Mouse (Mus musculus) MEL (cell line): ENCODE data around the gene Srrm3. TPM values are rescaled to one million over a fixed set of nuclear protein-coding genes. Genes with fewer than 3 reads are reported as not detected.

Source experiments
- DNase-seq: peaks from one replicate; pipeline ENCODE4 v3.0.0; 2011; ENCODE audit warnings: low read depth, low spot score
- H3K27ac ChIP-seq: 2 replicates; pipeline ENCODE4 v1.5.1; 2012; ENCODE audit warnings: low read depth, mild to moderate bottlenecking, control low read depth, low read length, moderate library complexity; ENCODE audit not compliant: control insufficient read depth
- H3K27me3 ChIP-seq, 2 experiments: fragments of 150-350 bp in 1 of 2; sonication (generic) in 1 of 2; 2 replicates each; pipeline ENCODE4 v1.6.1; 2012; ENCODE audit warnings: low read length in 2 of 2, mild to moderate bottlenecking in 2 of 2, improper control_type of control experiment in 1 of 2, moderate library complexity in 1 of 2; ENCODE audit not compliant: insufficient read depth in 2 of 2, control insufficient read depth in 1 of 2
- H3K36me3 ChIP-seq, 2 experiments: 2 replicates each; pipeline ENCODE4 v1.6.1; 2012 to 2014; ENCODE audit warnings: low read length in 2 of 2, improper control_type of control experiment in 1 of 2, inconsistent platforms in 1 of 2, mild to moderate bottlenecking in 1 of 2; ENCODE audit not compliant: insufficient read depth in 2 of 2, control insufficient read depth in 1 of 2
- H3K4me1 ChIP-seq, 2 experiments: fragments of 150-350 bp in 1 of 2; sonication (generic) in 1 of 2; 2 replicates each; pipeline ENCODE4 v1.6.1; 2012; ENCODE audit warnings: low read length in 2 of 2, improper control_type of control experiment in 1 of 2, mild to moderate bottlenecking in 1 of 2; ENCODE audit not compliant: insufficient read depth in 2 of 2, control insufficient read depth in 1 of 2
- H3K4me3 ChIP-seq, 2 experiments: fragments of 150-350 bp in 1 of 2; sonication (generic) in 1 of 2; 2 replicates each; pipeline ENCODE4 v1.5.1; 2012; ENCODE audit warnings: low read depth in 2 of 2, low read length in 2 of 2, mild to moderate bottlenecking in 2 of 2, moderate library complexity in 2 of 2, control low read depth in 1 of 2, improper control_type of control experiment in 1 of 2; ENCODE audit not compliant: control insufficient read depth in 1 of 2, insufficient read depth in 1 of 2
- H3K79me2 ChIP-seq: 2 replicates; pipeline ENCODE4 v1.6.1; 2012; ENCODE audit warnings: mild to moderate bottlenecking, low read length, moderate library complexity; ENCODE audit not compliant: control insufficient read depth, poor library complexity, insufficient read depth
- H3K9ac ChIP-seq: 2 replicates; pipeline ENCODE4 v1.6.1; 2012; ENCODE audit warnings: low read depth, mild to moderate bottlenecking, control low read depth, low read length, moderate library complexity; ENCODE audit not compliant: control insufficient read depth, poor library complexity, severe bottlenecking
- H3K9me3 ChIP-seq: fragments of 150-350 bp; sonication (generic); replicated peaks from 2 replicates; pipeline ENCODE4 v1.6.1; 2012; ENCODE audit warnings: mild to moderate bottlenecking, low read length, improper control_type of control experiment, moderate library complexity; ENCODE audit not compliant: insufficient read depth
- CHD1 ChIP-seq: IDR thresholded peaks from 2 replicates; pipeline ENCODE4 v1.6.1; 2012; ENCODE audit warnings: low read depth, mild to moderate bottlenecking, inconsistent platforms, low read length, improper control_type of control experiment
- CHD2 ChIP-seq: IDR thresholded peaks from 2 replicates; pipeline ENCODE4 v1.6.1; 2011; ENCODE audit warnings: low read length, improper control_type of control experiment
- CTCF ChIP-seq, 3 experiments: IDR thresholded peaks in 2 of 3; conservative IDR thresholded peaks in 1 of 3; 2 replicates each; pipeline ENCODE4 v1.5.1; 2011 to 2012; ENCODE audit warnings: low read length in 3 of 3, low read depth in 2 of 3, mild to moderate bottlenecking in 2 of 3, improper control_type of control experiment in 1 of 3, inconsistent platforms in 1 of 3, mixed read lengths in 1 of 3, moderate library complexity in 1 of 3; ENCODE audit not compliant: control insufficient read depth in 1 of 3, insufficient read depth in 1 of 3, poor library complexity in 1 of 3, severe bottlenecking in 1 of 3
- EP300 ChIP-seq, 2 experiments: IDR thresholded peaks; 2 replicates each; pipeline ENCODE4 v1.6.1; 2011; ENCODE audit warnings: improper control_type of control experiment in 2 of 2, low read length in 2 of 2, low read depth in 1 of 2, mild to moderate bottlenecking in 1 of 2
- GABPA ChIP-seq: IDR thresholded peaks from 2 replicates; pipeline ENCODE4 v1.6.1; 2012; ENCODE audit warnings: low read depth, mild to moderate bottlenecking, inconsistent platforms, low read length, improper control_type of control experiment, moderate library complexity
- GATA1 ChIP-seq: IDR thresholded peaks from 2 replicates; pipeline ENCODE4 v1.6.1; 2011; ENCODE audit warnings: low read depth, low read length, improper control_type of control experiment
- HCFC1 ChIP-seq: IDR thresholded peaks from 2 replicates; pipeline ENCODE4 v1.6.1; 2012; ENCODE audit warnings: low read depth, mild to moderate bottlenecking, inconsistent platforms, low read length, improper control_type of control experiment, moderate library complexity
- MAFK ChIP-seq: IDR thresholded peaks from 2 replicates; pipeline ENCODE4 v1.6.1; 2011; ENCODE audit warnings: low read depth, mild to moderate bottlenecking, low read length, improper control_type of control experiment, borderline replicate concordance
- MAX ChIP-seq: IDR thresholded peaks from 2 replicates; pipeline ENCODE4 v1.6.1; 2011; ENCODE audit warnings: low read length, improper control_type of control experiment
- MXI1 ChIP-seq: IDR thresholded peaks from 2 replicates; pipeline ENCODE4 v1.6.1; 2011; ENCODE audit warnings: mild to moderate bottlenecking, low read depth, low read length, improper control_type of control experiment
- MYB ChIP-seq: IDR thresholded peaks from 2 replicates; pipeline ENCODE4 v1.6.1; 2011; ENCODE audit warnings: mild to moderate bottlenecking, low read depth, low read length, improper control_type of control experiment
- NRF1 ChIP-seq: IDR thresholded peaks from 2 replicates; pipeline ENCODE4 v1.6.1; 2014; ENCODE audit warnings: low read depth, mild to moderate bottlenecking, inconsistent platforms, low read length, improper control_type of control experiment, moderate library complexity; ENCODE audit not compliant: poor library complexity, insufficient read depth, severe bottlenecking
- POLR2A ChIP-seq, 2 experiments: IDR thresholded peaks; 2 replicates each; pipeline ENCODE4 v1.6.1; 2011 to 2012; ENCODE audit warnings: low read length in 2 of 2, mild to moderate bottlenecking in 2 of 2, control low read depth in 1 of 2, improper control_type of control experiment in 1 of 2, low read depth in 1 of 2, moderate library complexity in 1 of 2; ENCODE audit not compliant: control insufficient read depth in 1 of 2, insufficient read depth in 1 of 2, poor library complexity in 1 of 2
- TBP ChIP-seq: IDR thresholded peaks from 2 replicates; pipeline ENCODE4 v1.8.0; 2011; ENCODE audit warnings: low read depth, low read length, improper control_type of control experiment
- TCF12 ChIP-seq: IDR thresholded peaks from 2 replicates; pipeline ENCODE4 v1.6.1; 2014; ENCODE audit warnings: low read depth, mild to moderate bottlenecking, inconsistent platforms, low read length, improper control_type of control experiment, moderate library complexity
- UBTF ChIP-seq: IDR thresholded peaks from 2 replicates; pipeline ENCODE4 v1.6.1; 2012; ENCODE audit warnings: low read depth, mild to moderate bottlenecking, inconsistent platforms, low read length, improper control_type of control experiment, moderate library complexity, borderline replicate concordance; ENCODE audit not compliant: insufficient read depth
- USF1 ChIP-seq: IDR thresholded peaks from 2 replicates; pipeline ENCODE4 v1.6.1; 2014; ENCODE audit warnings: low read depth, mild to moderate bottlenecking, inconsistent platforms, low read length, improper control_type of control experiment, moderate library complexity
- ZC3H11A ChIP-seq: IDR thresholded peaks from 2 replicates; pipeline ENCODE4 v1.6.1; 2012; ENCODE audit warnings: low read depth, mild to moderate bottlenecking, inconsistent platforms, low read length, improper control_type of control experiment
- ZMIZ1 ChIP-seq: IDR thresholded peaks from 2 replicates; pipeline ENCODE4 v1.6.1; 2012; ENCODE audit warnings: low read depth, mild to moderate bottlenecking, inconsistent platforms, low read length, improper control_type of control experiment, moderate library complexity
- ZNF384 ChIP-seq: IDR thresholded peaks from 2 replicates; pipeline ENCODE4 v1.6.1; 2012; ENCODE audit warnings: low read depth, mild to moderate bottlenecking, inconsistent platforms, low read length, improper control_type of control experiment
- polyA plus RNA-seq, 2 experiments: library from polyadenylated mRNA; stranded (reverse) in 1 of 2; unstranded in 1 of 2; fragments of >175 nt in 1 of 2; fragments of >200 nt in 1 of 2; gene quantifications; 2 replicates each; pipeline versions ENCODE4 v1.2.1 to v1.2.4; 2012; ENCODE audit warnings: low replicate concordance in 2 of 2, low read depth in 1 of 2; ENCODE audit not compliant: insufficient read length in 2 of 2, insufficient read depth in 1 of 2, missing spikeins in 1 of 2
- total RNA-seq: library from RNA; depleted of rRNA; stranded (reverse); fragments of 300-350 nt; gene quantifications from 2 replicates; pipeline ENCODE4 v1.2.3, GENCODE M21; 2012

The Srrm3 gene
- total and polyA plus RNA-seq, 3 experiments: not detected

- Histone ChIP-seq H3K79me2 (peaks cover 7% of the 10 kb centered on the region), H3K9me3 (no peaks in the 10 kb centered on the region), H3K4me3 (no peak overlapping the region), H3K27ac (no peak overlapping the region), H3K4me1 (no peaks in the 10 kb centered on the region), H3K27me3 (no peaks in the 10 kb centered on the region), H3K9ac (no peak overlapping the region), H3K36me3 (peaks cover 0 to 11% of the 10 kb centered on the region in 2 experiments; a peak in 2 of 4 replicates)
- TF ChIP-seq UBTF (no peak), EP300 (IDR thresholded peaks at IDR 0.05; ENCODE audit: low read depth in 1 of 2, low read length in 2 of 2) (no peak), CHD2 (no peak), POLR2A (IDR thresholded peaks at IDR 0.05; ENCODE audit: control insufficient read depth in 1 of 2, insufficient read depth in 1 of 2, low read depth in 1 of 2, low read length in 2 of 2, poor library complexity in 1 of 2) (no peak; a peak in 1 of 4 replicates), TCF12 (no peak)
- DNase-seq: no peak
Measured at GRCm38 (mm10) chr5:135907256-135907655, 100.6 kb downstream of the Srrm3 start.

GRCm38 (mm10) chr5:135908185-135908584 is 101.5 kb downstream of the Srrm3 start:
- no peak overlapping the region for H3K4me3 ChIP-seq
- no peak overlapping the region for H3K9ac ChIP-seq
- DNase-seq: no peak
- TF ChIP-seq NRF1: no peak
- TF ChIP-seq TCF12: no peak
- no peak for TF ChIP-seq EP300 (IDR thresholded peaks at IDR 0.05; ENCODE audit: low read depth in 1 of 2, low read length in 2 of 2)
- no peak for TF ChIP-seq ZNF384
- no peak for TF ChIP-seq MXI1
- TF ChIP-seq CHD1: no peak
- TF ChIP-seq USF1: no peak
- TF ChIP-seq POLR2A (IDR thresholded peaks at IDR 0.05; ENCODE audit: control insufficient read depth in 1 of 2, insufficient read depth in 1 of 2, low read depth in 1 of 2, low read length in 2 of 2, poor library complexity in 1 of 2): no peak
- TF ChIP-seq MAX: no peak
- no peak for TF ChIP-seq GATA1
- TF ChIP-seq HCFC1: no peak
- no peak for TF ChIP-seq CHD2
- TF ChIP-seq MYB: no peak
- H3K27me3 ChIP-seq: no peaks in the 10 kb centered on the region
- peaks cover 14% of the 10 kb centered on the region for H3K79me2 ChIP-seq
- no peaks in the 10 kb centered on the region for H3K9me3 ChIP-seq
- peaks cover 0 to 13% of the 10 kb centered on the region in 2 experiments; a peak in 2 of 4 replicates for H3K36me3 ChIP-seq
- no peaks in the 10 kb centered on the region for H3K4me1 ChIP-seq
- H3K27ac ChIP-seq: no peak overlapping the region

GRCm38 (mm10) chr5:135908989-135909388 is 102.3 kb downstream of the Srrm3 start:
- H3K4me3 ChIP-seq: no peak overlapping the region
- no peaks in the 10 kb centered on the region for H3K9me3 ChIP-seq
- no peak overlapping the region for H3K9ac ChIP-seq
- peaks cover 0 to 15% of the 10 kb centered on the region in 2 experiments; a peak in 2 of 4 replicates for H3K36me3 ChIP-seq
- DNase-seq: no peak
- no peaks in the 10 kb centered on the region for H3K27me3 ChIP-seq
- TF ChIP-seq TCF12 (no peak), HCFC1 (no peak), TBP (no peak), ZNF384 (no peak), ZMIZ1 (no peak), NRF1 (no peak), CTCF (IDR thresholded peaks at IDR 0.05 in 2 of 3, conservative IDR thresholded peaks at IDR 0.05 in 1 of 3; ENCODE audit: control insufficient read depth in 1 of 3, insufficient read depth in 1 of 3, low read depth in 2 of 3, low read length in 3 of 3, poor library complexity in 1 of 3, severe bottlenecking in 1 of 3) (no peak), ZC3H11A (no peak), CHD2 (no peak), GABPA (no peak), CHD1 (no peak), MAFK (no peak), POLR2A (IDR thresholded peaks at IDR 0.05; ENCODE audit: control insufficient read depth in 1 of 2, insufficient read depth in 1 of 2, low read depth in 1 of 2, low read length in 2 of 2, poor library complexity in 1 of 2) (no peak)
- H3K79me2 ChIP-seq: peaks cover 19% of the 10 kb centered on the region
- H3K27ac ChIP-seq: no peak overlapping the region
- H3K4me1 ChIP-seq: no peaks in the 10 kb centered on the region
